ENCODE assay signal across 8 mouse cellular contexts in genomic region chr9:23581039-23581606, GRCm38 (mm10).
A peak's percentile ranks its signal among the peaks of the same experiment; 100 is the strongest.
DNase-seq lines count a peak whose midpoint lies in the region; ATAC-seq lines count a peak whose summit lies in the region.

No protein-coding gene starts in this region.

- no peak overlapping the region for H3K4me3 ChIP-seq in heart, embryonic 11.5 days (ENCODE audit: low read depth, low read length)
- H3K4me3 ChIP-seq in midbrain, embryonic 16.5 days (ENCODE audit: low read depth, low read length), result no peak overlapping the region
- no peak overlapping the region for H3K4me3 ChIP-seq in stomach, embryonic 15.5 days (replicated peaks)

- H3K9ac ChIP-seq in heart, embryonic 11.5 days (ENCODE audit: low read depth, low read length), result no peak overlapping the region
- no peak overlapping the region for H3K9ac ChIP-seq in midbrain, embryonic 16.5 days (ENCODE audit: low read depth, low read length)
- no peak overlapping the region for H3K9ac ChIP-seq in stomach, embryonic 15.5 days

- no peaks in the 10 kb centered on the region for H3K9me3 ChIP-seq in heart, embryonic 11.5 days (replicated peaks; ENCODE audit: control insufficient read depth, low read length)
- no peaks in the 10 kb centered on the region for H3K9me3 ChIP-seq in midbrain, embryonic 16.5 days (replicated peaks; ENCODE audit: control insufficient read depth, low read length, poor library complexity, severe bottlenecking)
- no peaks in the 10 kb centered on the region for H3K9me3 ChIP-seq in stomach, embryonic 15.5 days

- no peaks in the 10 kb centered on the region for H3K36me3 ChIP-seq in heart, embryonic 11.5 days (ENCODE audit: control insufficient read depth, insufficient read depth, low read length)
- H3K36me3 ChIP-seq in midbrain, embryonic 16.5 days (ENCODE audit: control insufficient read depth, insufficient read depth, low read length), result no peaks in the 10 kb centered on the region
- H3K36me3 ChIP-seq in stomach, embryonic 15.5 days, result no peaks in the 10 kb centered on the region

- H3K27me3 ChIP-seq in heart, embryonic 11.5 days (ENCODE audit: control insufficient read depth, insufficient read depth, low read length), result no peaks in the 10 kb centered on the region
- H3K27me3 ChIP-seq in midbrain, embryonic 16.5 days (ENCODE audit: control insufficient read depth, insufficient read depth, low read depth, low read length), result no peaks in the 10 kb centered on the region
- no peaks in the 10 kb centered on the region for H3K27me3 ChIP-seq in stomach, embryonic 15.5 days (replicated peaks)

- H3K4me2 ChIP-seq in heart, embryonic 11.5 days, result no peak overlapping the region
- H3K4me2 ChIP-seq in midbrain, embryonic 16.5 days (ENCODE audit: low read length), result no peak overlapping the region
- no peak overlapping the region for H3K4me2 ChIP-seq in stomach, embryonic 15.5 days

- intact Hi-C loops in gastrocnemius, postnatal 36 days (cut with DNase I), result no loop called here
- intact Hi-C loops in left cerebral cortex, postnatal 36 days (cut with DNase I), result loop anchor here (2.0 to 5.0 kb wide), 3 partner anchors 119 to 936 kb away; partner anchors contain the start of gene Dpy19l1

- DNase-seq in heart, adult 18-20 months, result peak; percentile 79 to 86
- DNase-seq in gastrocnemius, postnatal 36 days, result peak; percentile 45 to 57
- peak; percentile 47 for DNase-seq in kidney, adult 11 months
- DNase-seq in left cerebral cortex, postnatal 36 days (ENCODE audit: low spot score in 2 of 2), result peak; percentile 81 to 83

- H3K27ac ChIP-seq in heart, embryonic 11.5 days (ENCODE audit: low read depth, low read length), result no peak overlapping the region
- H3K27ac ChIP-seq in midbrain, embryonic 16.5 days (ENCODE audit: low read length), result peak overlapping the region; percentile 18; the same call in 1 of the 2 replicates
- no peak overlapping the region for H3K27ac ChIP-seq in stomach, embryonic 15.5 days

- WGBS in heart, embryonic 11.5 days (ENCODE audit: insufficient replicate concordance), result 18% methylated on average over 6 of the region's 6 CpGs
- WGBS in midbrain, embryonic 16.5 days, result 5% methylated on average over 6 of the region's 6 CpGs
- WGBS in stomach, embryonic 15.5 days, result 12% methylated on average over 6 of the region's 6 CpGs

- ATAC-seq in heart, embryonic 11.5 days (replicated peaks; ENCODE audit: insufficient number of reproducible peaks, low FRiP score, low TSS enrichment), result no peak
- peak; percentile 94 for ATAC-seq in common myeloid progenitor, adult 5-6 weeks (replicated peaks; ENCODE audit: low read depth, poor library complexity, severe bottlenecking)
- peak; percentile 85 for ATAC-seq in midbrain, embryonic 16.5 days
- peak; percentile 47 for ATAC-seq in stomach, embryonic 15.5 days (ENCODE audit: insufficient read depth, low FRiP score, low read depth)

- H3K4me1 ChIP-seq in heart, embryonic 11.5 days (ENCODE audit: control insufficient read depth, insufficient read depth, low read length), result no peaks in the 10 kb centered on the region
- H3K4me1 ChIP-seq in midbrain, embryonic 16.5 days (ENCODE audit: control insufficient read depth, insufficient read depth, low read length), result peaks cover 9% of the 10 kb centered on the region
- no peaks in the 10 kb centered on the region for H3K4me1 ChIP-seq in stomach, embryonic 15.5 days
